Mouse (Mus musculus) C3H10T1/2 (cell line): ENCODE data around the gene Mul1. TPM values are rescaled to one million over a fixed set of nuclear protein-coding genes. Genes with fewer than 3 reads are reported as not detected.

Experiments used
- polyA plus RNA-seq, 2 experiments: library from polyadenylated mRNA; unstranded; fragments of >200 nt; fragmentation: generic; extraction: Trizol; gene quantifications; one replicate each; pipeline ENCODE4 v1.2.1; 2012; ENCODE audit warnings: missing spikeins in 2 of 2

The Mul1 gene
- polyA plus RNA-seq = 10 to 100 TPM; 15.4 to 17.9 TPM

DNA sequence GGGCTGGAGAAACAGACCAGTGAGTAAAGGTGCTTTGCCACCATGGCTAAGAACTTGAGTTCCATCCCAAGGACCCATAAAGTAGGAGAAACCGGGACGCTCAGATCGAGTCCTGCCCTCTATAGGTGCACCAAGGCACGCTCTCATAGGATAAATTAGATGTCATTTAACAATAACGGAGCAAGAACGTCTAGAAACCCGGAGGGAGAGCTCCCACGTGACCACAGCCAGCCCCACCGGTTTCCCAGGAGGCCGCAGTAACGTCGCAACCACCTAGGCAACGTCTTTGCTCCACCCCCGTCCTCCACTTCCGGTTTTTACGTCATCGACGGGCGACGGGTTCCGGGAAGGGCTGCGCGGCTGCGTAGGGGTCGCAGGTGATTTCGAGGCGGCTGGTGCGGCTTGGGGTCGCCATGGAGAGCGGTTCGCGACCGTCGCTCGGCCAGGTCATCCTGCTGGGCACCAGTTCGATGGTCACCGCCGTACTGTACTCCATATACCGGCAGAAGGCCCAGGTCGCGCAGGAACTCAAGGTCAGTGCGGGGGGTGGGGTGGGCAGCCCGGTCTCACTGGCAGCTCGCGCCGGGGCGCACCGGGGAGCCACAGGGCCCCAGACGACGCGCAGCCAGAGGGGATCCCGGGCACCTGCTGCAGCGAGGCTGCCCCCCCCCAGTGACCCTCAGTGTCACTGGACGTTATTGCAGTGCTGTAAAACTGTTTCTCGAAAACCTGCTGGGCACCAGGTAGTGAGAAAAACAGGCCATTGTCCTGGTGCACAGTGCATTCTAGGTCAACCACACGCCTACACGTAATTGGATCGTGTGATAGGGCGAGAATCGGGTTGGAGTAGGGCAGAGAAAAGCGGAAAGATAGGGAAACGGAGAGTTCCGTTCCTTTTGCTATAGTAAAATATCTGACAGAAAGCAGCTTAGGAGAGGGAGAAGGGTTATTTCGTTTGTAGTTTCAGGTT, at the start of gene Mul1:
Gene Mul1, plus strand, starts transcription at position 325 of the 970 bp plus-strand sequence.

DNA sequence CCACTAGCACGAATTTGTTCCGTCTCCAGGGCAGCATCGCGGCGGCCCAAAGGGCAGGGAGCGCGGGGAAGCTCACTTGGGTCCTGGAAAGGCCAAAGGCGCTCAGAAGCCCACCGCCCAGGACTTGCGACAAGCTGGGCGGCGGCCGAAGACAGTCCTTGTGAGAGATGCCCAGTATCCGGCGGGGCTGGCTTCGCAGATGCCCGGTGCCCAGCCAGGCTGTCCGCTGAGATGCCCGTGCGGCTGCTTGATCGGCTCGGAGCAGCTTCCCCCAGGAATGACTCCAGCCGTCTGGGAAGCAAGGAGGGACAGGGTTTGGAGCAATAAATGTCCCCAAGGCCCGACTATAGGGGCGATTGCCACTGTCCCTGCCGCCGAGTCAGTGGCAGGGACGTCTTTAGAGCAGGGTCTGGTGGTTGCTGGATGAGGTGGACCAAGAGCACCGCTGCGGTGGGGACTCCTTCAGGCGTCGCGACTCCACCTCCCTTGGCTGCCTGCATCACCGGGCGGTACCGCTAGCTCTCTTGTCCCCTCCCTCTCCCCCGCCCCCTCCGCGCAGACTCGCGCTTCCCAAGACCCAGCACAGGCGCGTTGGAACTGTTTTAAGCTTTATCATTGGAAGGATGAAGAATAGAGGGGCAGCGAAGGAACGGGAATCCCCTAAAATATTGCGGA, 38.4 kb upstream of the Mul1 start, which contains the start of gene Fam43b:
Gene Fam43b, minus strand, starts transcription at position 558 of the 675 bp plus-strand sequence.

DNA sequence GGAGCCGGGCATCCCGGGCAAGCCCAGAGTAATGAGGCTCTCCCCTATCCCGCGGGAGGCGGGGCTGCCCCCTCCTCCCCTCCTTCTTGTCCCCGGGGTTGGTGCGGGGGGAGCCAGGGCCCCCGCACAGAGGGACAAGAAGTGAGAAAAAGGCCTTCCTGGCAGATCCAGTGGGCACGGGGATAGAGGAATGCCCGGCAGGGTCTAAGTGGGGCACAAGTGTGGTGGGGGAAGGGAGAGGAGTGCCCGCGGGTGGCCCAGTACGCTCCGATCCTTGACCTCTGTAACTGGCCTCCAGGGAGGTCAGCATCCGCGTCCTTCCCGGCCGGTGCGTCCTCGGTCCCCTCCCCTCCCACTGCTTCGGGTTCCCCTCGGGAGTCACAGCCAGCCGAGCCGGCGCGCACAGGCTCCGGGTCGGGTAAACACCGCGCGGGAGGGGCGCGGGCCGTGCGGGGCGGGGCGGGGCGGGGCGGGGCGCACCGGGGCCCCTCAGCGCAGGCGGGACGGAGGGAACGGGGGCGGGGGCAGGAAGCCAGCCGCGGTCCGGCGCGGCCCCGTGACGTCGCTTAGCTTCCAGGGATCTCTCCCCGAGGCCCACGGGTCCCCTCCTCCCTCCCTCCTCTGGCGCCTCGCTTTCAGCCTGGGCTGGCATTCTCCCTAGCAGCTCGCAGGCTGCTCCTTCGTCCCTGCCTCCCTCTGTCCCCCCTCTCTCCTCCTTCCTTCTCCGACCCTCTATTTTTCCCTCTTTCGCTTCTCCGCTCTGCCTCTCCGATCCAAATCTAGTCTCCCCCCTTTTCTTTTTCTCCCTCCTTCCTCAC, 19.5 kb downstream of the Mul1 start, which contains the start of gene Camk2n1:
Gene Camk2n1, plus strand, starts transcription at position 562 of the 818 bp plus-strand sequence.

Other genes with a start within 250 kb of the Mul1 start
- gene Hp1bp3, start 218.4 kb upstream of the Mul1 start, polyA plus RNA-seq = 10 to 100 TPM in 1 of 2 experiments, 1 to 10 TPM in 1; 9.9 to 69.8 TPM
- under 1 TPM; 0.06 to 0.35 TPM for gene Sh2d5, start 184.3 kb upstream of the Mul1 start, polyA plus RNA-seq
- gene Kif17, start 184.2 kb upstream of the Mul1 start, polyA plus RNA-seq = under 1 TPM; 0.04 to 0.37 TPM
- 100 to 1,000 TPM; 147 to 257 TPM for gene Ddost, start 129.9 kb upstream of the Mul1 start, polyA plus RNA-seq
- gene Pink1, start 108.4 kb upstream of the Mul1 start, polyA plus RNA-seq = 10 to 100 TPM; 19.0 to 74.3 TPM
- gene Cda, start 66.7 kb upstream of the Mul1 start, polyA plus RNA-seq = 10 to 100 TPM; 64.5 to 81.4 TPM
- not detected for gene Fam43b, start 38.1 kb upstream of the Mul1 start, polyA plus RNA-seq
- under 1 TPM; 0.05 to 0.34 TPM for gene Camk2n1, start 19.6 kb downstream of the Mul1 start, polyA plus RNA-seq
- not detected for gene Vwa5b1, start 201.2 kb downstream of the Mul1 start, polyA plus RNA-seq